Mouse (Mus musculus) cerebellum, adult 9-10 months (tissue): Measurements from ENCODE around the gene Stx12.

ENCODE experiments used
- DNase-seq: peaks from one replicate; pipeline ENCODE4 v3.0.0; 2022

Gene Stx12

DNA sequence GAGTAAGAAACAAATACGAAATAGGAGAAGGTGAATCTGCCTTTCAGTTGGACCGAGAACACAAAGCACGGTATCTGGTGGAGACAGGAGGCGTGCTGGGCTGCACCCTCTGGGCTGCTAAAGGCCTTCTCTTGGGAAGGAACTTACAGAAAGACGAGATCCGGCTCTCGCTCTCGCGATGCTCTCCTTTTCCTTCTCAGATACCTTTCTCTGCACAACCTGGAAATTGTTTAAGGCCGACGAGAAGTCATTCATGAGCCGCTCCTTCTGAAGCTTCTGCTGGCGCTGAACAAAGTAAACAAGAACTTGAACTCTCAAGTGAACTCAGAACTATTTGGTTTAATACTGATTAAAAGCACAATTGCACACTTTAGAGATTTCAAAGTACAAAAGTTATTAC, 21.3 kb downstream of the Stx12 start:
- no peak for DNase-seq

DNA sequence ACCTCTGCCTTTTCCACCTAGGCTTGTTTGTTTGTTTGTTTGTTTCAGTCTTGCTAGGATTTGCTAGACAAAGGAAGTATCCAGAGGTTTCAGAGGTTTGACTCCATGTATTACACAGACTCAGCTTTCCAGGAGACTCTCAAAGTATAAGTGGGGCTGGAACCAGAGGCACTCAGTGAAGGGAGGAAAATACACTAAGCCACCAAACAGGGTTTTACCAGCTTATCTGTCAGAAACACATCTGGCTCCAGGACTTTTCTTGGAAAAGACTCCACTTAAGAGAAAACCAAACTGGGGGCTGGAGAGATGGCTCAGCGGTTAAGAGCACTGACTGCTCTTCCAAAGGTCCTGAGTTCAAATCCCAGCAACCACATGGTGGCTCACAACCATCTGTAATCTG, 23.4 kb downstream of the Stx12 start:
- no peak for DNase-seq

DNA sequence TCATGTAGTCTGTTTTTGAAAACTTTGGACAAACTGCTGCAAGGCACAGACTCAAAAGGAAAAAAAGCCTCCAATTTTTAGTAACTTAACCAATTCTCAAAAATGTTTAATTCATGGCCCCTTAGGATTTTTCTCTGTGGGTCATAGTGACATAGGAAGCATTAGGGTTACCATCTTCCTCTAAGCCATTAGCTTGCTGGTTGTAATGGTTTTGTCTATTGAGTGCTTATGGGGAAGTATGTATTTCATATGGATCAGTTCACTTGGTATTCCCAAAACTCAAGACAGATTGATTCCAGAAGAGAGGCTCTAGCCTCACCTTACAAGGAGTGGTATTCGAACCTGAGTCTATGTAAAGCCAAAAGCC, 40.6 kb downstream of the Stx12 start:
- DNase-seq, result no peak

DNA sequence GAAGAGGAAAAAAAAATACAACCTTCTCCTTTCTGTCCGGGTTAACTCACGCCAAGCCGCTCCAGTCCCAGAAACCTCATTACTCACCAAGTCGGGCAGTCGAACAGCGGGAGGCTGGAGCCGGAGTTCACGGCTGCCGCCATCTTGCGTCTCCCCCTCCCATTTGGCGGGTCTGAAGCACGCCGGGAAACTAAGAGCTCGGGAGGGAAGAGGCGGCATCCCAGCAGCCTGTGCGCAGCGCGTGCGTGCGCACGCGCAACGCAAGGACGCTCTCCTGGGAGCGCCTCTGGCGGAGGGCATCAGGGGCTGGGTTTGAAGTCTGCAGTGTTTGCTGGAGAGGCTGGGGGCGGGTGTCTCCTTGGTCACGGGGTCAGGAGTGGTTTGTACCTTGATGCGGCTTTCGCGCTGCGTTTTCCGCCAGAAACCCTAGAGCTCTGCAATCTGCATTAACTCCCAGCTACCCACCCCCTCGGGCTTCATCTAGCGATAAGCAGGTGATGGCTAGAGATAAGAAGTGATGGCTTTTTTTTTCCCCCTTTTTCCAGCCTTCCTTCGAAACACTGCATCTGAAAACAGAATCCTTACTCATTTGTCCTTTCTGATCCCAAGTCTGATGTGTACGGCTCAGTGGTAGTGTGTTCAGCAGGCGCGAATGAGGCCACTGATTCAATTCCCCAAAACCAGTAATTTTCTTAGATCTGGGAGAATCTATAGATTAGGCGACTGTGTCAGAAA, 41.2 kb downstream of the Stx12 start, which contains the start of gene Ppp1r8:
Gene Ppp1r8 (minus strand): TSS at position 200 of the 735 bp plus-strand sequence.
- DNase-seq, result peak; percentile 87

DNA sequence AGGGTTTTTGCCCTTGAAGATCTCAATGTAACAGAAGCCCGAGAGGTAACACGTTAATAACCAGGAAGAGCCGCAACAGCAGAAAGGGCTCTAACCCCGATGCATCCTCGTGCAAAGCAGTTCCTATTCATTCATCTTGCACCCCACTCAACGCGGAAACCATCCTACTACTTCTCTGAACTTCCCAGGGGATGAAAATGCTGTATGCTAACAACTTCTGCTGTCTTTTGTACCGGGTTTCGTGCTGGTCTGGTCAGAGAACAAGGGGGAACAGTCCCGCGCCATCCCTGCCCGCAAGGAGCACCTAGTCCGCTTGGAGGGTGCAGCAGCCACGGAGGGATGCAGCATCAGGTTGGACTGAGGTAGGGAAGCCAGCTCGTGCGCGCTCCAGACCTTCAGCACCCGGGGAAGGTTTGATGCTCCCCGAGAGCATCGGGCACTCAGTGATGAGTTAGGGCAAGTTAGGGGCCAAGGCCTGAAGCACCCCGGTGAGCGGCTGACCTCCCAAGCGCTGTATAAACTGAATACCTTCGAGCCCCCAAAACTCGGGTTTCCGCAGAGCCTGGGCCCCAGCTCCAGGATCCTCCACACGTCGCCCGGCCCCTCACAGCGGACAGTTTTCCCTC, 41.9 kb downstream of the Stx12 start:
- DNase-seq, result peak; percentile 34

DNA sequence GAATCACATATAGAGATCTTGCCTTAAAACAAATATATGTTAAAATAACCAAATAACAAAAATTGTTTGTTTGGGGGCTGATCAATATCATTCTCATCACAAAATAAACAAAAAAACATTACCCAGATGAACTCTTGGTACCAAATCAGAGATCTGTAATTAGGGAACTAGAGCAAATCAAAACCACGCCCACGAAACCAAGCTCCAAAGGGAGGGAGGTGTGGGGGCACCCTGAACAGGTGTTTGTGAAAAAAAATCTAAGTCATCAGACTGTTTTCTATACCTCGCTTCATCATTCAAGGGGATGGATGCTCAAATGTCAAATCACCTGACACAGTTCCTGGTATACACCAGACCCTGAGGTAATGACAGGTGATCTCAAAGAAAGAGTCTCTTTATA, 42.8 kb downstream of the Stx12 start:
- no peak for DNase-seq

DNA sequence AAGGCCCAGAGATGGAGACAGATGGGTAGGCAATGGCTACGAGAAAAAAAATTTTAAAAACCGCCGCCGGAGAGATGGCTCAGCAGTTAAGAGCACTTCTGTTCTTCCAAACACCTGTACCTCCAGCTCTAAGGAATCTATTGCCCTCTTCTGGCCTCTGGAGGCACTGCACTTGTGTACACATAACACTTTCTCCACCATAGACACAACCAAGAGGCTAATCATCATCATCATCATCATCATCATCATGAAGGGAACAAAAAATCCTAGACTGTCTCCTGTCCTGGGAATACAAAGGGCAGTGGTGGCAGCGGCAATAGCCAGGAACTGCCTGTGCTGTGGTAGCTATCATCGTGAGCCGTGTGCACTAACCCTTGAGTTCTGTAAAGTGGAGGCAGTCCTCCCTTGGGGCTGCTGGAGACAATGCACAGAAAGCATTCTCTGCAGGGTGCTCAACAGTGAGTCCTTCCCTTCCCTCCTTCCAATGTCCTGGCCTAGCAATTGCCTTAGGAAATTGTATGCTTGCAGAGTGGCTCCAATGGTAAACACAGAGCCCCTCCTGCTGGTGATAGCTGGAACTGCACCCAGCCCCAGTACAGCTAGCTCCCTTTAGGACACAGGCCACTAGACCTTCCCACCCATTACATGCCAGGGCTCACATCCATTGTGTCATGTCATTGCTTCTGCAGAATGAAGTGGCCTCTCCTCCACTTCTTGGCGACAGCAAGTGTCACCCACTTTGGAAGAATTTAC, 60.5 kb downstream of the Stx12 start:
- DNase-seq, result no peak

DNA sequence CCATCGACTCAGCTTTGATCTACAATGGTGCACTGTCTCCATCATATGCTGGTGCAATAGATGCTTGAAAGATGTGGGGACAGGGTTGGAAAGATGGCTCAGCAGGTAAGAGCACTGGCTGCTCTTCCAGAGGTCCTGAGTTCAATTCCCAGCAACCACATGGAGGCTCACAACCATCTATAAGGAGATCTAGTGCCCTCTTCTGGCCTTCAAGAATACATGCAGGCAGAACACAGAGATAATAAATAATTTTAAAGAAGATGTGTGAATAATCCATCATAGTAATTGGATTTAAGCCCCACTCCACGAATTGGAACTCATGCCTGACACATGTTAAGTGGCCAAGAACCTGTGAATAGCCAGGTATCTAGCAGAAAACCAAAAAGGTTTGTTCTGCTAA, 65.9 kb downstream of the Stx12 start:
- DNase-seq, result no peak

DNA sequence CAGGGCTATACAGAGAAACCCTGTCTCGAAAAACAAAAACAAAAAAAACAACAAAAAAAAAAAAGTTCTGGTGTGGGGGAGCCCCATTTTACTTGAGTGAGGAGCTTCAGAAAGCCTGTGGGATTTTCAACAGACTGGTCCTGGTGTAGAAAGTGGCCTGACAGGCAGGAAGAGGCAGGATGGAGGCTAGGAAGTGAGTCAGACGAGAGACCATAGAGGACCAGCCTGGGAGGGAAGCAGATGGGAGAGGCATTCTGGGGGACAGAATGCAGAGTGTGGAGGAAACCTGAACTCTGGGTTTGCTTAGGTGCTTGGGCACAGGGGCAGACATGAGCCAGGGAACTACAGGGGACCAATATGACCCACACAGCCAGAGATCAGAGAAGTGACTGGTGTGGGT, 67.5 kb downstream of the Stx12 start:
- DNase-seq, result no peak

DNA sequence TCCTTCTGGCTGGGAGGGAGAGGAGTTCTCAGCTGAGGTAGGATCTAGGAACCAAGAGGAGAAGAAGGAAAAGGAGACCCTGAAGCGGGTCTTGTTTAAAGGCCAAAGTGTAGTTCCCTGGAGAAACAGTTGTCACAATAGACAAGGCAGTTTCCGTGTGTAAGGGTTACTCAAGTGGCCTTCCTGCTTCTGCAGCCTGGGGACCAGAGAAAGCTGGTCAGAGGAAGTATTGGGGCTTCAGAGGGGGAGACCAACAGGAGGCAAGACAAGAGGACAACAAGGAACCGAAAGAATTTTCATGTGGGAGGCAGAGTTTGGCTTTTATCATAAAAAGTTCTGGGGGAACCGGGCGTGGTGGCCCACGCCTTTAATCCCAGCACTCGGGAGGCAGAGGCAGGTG, 67.9 kb downstream of the Stx12 start:
- DNase-seq, result no peak

DNA sequence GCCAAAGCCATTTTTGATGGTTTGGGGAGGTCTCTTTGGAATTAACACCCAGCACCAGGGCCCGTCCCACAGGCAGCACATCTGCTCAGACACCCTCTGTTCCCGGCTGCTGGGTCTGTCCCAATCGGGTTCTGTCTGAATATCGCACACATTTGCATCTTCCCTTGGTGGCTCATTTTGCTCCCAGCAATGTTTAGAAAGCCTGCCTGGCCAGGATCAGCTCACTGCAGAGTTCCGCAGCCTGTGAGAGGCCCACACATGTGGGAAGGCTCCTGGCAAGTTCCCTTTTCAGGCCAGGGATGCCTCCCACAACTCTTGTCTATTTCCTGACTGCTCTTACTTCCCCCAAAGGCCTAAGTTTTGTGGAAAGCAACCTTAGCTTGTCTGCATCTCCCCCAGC, 74.7 kb downstream of the Stx12 start:
- no peak for DNase-seq

DNA sequence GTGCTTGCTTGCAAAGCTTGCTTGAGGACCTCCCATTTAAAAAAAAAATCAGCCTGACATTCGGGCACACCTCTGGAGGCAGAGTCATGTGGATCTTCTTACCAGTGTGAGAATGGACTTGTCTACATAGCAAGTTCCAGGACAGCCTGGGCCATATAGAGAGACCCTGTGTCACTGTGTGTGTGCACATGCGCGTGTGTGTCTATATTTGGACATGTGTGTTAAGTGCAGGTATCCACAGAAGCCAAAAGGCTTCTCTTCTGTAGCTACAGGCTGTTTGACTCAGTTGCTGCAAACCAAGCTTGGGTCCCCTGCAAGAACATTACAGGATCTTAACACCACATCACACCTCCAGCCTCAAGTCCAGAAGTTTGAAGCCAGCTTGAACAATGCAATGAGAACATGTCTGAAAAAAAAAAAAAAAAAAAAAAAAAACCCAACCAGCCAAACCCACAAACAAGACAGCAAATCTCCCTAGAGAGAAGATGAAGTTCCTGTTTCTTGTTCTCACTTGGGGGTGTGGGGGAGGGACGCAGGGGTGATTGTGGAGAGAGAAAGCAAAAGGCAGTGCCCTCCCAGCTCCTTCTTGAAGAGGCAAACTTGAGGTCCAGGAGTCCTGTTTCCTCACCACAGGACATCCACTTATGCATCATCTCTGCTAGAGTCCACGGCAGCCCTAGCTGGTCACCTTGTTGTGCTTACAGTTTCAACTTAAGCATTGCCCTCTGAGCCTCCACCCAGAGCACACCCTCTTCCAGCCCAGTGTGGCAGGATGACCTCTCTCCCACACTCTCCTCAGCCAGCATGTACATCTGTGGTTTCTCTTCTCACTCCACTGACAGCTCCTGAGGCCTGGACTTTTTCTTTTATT, 76.3 kb downstream of the Stx12 start:
- no peak for DNase-seq

DNA sequence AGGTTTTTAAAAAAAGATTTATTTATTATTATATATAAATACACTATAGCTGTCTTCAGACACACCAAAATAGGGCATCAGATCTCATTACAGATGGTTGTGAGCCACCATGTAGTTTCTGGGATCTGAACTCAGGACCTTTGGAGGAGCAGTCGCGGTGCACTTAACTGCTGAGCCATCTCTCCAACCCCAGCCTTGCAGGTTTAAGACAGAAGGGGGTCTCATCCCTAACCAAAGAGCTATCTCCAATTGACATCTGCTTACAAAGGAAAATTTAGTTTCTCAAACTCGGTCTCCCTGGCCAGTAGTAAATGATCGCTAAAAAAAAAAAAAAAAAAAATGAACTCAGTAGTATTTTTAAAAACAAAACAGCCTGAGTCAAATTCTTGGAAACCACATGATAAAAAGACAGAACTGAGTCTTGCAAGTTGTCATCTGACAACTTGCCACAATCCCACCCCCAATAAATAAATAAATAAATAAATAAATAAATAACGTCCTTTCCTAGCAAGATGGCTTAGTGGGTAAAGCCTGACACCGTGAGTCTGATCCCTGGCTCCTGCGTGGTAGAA, 77.6 kb downstream of the Stx12 start:
- DNase-seq, result no peak

DNA sequence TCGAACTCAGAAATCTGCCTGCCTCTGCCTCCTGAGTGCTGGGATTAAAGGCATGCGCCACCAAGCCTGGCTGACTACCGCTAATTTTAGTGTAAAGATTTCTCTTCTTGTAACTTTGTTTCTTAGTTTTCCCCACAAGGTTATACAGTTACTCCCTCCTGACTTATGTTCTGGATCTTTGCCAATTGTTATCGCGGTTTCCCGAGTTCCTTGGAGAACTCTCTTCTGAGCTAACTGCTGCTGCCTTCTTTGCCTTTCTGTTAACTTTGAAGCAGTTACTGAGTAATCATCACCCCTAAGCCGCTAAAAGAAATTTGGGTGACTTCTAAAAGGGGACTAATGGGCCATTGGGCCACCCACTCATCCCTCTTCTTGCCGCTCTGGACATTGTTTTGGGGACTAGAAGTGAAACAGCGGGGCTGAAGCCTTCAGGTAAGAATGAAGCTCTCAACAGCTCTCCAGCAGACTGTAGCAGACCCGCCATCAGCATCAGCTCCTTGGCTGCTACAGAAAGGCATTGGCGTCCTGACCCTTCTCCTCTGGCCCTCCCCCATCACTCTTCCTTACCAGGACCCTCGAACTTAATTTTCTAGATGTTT, 78.6 kb downstream of the Stx12 start:
- DNase-seq, result no peak

DNA sequence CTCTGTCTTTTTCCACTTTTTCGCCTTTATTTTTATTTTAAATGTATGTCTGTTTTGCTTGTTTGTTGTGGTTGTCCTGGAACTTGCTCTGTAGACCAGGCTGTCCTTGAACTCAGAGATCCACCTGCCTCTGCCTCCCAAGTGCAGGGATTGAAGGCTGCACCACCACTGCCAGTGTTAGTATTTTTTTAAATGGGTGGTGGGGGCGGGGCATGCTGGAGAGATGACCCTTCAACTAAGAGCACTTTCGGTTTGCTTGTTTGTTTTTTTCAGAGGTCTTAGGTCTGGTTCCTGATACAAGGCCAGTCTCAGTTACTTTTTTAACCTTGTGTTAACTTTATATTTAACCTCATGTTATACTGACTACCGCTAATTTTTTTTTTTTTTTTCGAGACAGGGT, 79.2 kb downstream of the Stx12 start:
- DNase-seq, result no peak

DNA sequence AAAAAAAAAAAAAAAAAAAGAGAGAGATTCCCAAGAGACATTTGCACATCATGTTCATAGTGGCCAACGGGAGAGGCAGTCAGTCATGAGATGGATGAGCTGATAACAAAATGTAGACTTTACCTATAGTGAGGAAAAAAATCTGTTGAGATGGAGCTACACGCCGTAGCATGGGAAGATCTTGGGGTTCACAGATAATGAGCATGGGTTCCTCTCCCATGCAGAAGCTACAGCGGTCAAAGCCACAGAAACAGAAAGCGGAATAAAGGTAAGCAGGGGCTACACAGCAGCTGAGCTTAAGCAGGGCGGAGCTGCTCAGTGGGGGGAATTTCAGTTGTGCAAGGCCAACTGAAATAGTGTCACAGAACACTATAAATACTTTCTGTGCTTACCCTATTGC, 80.0 kb downstream of the Stx12 start:
- no peak for DNase-seq

DNA sequence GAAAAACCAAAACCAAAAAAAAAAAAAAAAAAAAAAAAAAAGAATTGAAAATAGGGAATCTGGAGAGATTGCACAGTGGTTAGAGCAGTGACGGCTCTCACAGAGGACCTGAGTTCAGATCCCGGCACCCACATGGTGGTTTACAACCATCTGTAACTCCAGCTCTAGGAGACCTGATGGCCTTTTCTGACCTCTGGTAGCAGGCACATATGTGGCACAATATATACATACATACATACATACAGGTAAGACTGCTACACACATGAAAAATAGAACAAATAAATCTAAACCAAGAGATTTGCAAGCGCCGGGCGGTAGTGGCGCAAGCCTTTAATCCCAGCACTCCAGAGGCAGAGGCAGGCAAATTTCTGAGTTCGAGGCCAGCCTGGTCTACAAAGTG, 80.4 kb downstream of the Stx12 start:
- no peak for DNase-seq
